Mouse (Mus musculus) brain, embryonic 14.5 days (tissue): ENCODE data around the gene Hnrnpm. TPM values are rescaled to one million over a fixed set of nuclear protein-coding genes. Genes with fewer than 3 reads are reported as not detected.
A peak's percentile ranks its signal among the peaks of the same experiment; 100 is the strongest.
"Not testable (repeated sequence)": the region's sequence is repeated elsewhere in the genome, so short reads cannot be mapped to it uniquely, and the experiment has no call there.

Experiments
- DNase-seq: peaks from one replicate; pipeline ENCODE4 v3.0.0-alpha.2; 2011; ENCODE audit warnings: low read depth
- CTCF ChIP-seq: fragments of 200-500 bp; IDR thresholded peaks from 2 replicates; pipeline ENCODE4 v1.5.1; 2012; ENCODE audit warnings: inconsistent platforms, mild to moderate bottlenecking, moderate library complexity, borderline replicate concordance; ENCODE audit not compliant: insufficient read depth, insufficient read length; ENCODE audit errors: extremely low read depth
- POLR2A ChIP-seq: fragments of 200-500 bp; IDR thresholded peaks from 2 replicates; pipeline ENCODE4 v1.6.1; 2012; ENCODE audit warnings: mild to moderate bottlenecking, inconsistent platforms, borderline replicate concordance; ENCODE audit not compliant: poor library complexity, insufficient read depth, insufficient read length, severe bottlenecking; ENCODE audit errors: extremely low read depth
- polyA plus RNA-seq: library from polyadenylated mRNA; depleted of rRNA; stranded (reverse); fragments of >200 nt; gene quantifications from 2 replicates; pipeline ENCODE4 v1.2.3, GENCODE M21; 2012; rRNA removed

Gene Hnrnpm
- polyA plus RNA-seq, 1 experiment = 243 TPM

DNA sequence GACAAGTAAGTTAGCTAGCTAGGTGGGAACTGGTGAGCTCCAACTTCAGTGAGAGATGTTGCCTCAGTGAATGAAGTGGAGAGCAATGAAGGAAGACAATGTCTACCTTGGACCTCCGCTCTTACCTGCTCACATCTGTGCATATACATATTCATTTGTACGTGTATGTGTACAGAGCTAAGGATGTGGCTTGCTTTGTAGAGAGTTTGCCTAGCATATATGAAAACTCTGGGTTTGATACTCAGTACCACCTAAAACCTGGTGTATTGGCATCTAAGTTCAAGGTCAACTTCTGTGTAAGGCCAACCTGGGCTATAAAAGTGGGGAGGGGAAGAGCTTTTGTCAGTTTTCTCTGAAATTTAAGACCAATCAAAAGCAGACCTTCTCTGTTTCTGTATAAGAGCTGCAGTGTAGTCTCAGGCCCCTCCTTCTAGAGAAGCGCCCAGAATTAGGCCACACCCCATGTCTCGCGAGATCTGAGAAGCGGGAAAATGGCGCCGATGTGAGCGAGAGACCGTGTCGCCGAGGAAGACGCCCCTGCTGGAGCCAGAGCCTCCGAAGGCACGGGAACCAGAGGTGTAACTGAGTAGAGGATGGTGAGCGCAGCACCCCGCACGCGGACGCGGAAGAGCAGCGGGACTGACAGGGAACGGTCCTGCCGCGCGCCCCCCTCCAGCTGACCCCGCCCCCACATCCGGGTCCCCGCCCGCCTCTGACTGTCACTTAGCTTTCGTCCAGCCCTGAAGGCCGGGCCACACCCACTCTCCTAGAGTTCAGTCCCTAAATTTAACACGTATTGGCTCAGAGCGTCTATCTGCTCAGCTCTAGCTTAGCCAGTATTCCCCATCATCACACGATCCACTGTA, 57.8 kb downstream of the Hnrnpm start, which contains the start of gene Zfp414:
TSS of gene Zfp414 (plus strand) at position 470 of the 866 bp plus-strand sequence.
- no peak; the same call in 1 of the 2 replicates for TF ChIP-seq CTCF
- peak; percentile 67; the same call in 1 of the 2 replicates for TF ChIP-seq POLR2A
- DNase-seq = peak; percentile 97

DNA sequence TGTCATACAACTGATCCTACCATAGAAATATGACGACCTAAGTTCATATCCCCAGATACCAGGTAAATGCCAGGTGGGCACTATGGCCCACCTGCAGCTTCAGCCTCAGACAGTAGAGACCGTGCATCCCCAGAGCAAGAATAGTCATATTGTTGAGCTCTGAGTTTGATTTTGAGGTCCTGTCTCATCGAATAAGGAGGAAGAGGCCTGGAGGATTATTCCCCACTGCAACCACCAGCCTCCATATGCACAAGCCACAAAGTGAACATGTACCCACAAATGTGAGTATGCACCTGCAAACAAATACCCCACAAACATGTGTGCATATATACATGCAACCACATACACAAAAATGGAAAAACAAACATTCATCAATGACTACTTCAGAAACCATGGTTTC, 59.4 kb downstream of the Hnrnpm start:
- TF ChIP-seq POLR2A (no peak), CTCF (no peak)
- no peak for DNase-seq

DNA sequence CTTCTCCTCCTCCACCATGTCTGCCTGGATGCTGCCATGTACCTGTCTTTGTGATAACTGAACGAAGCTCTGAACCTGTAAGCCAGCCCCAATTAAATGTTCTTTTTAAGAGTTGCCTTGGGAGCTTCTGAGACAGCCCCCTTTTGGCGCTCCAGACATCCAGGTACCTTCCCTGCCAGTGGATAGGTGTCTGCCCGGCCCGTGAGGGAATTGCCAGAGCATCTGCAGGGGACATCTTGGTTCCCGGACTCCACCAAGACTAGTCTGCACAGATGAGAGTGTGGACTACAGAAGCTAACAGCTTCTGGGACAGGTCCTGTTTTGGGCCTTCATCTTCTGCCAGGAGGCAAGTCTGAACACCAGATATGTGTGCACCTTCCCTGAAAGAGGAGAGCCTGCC, 72.9 kb downstream of the Hnrnpm start:
- not testable (repeated sequence) for DNase-seq

DNA sequence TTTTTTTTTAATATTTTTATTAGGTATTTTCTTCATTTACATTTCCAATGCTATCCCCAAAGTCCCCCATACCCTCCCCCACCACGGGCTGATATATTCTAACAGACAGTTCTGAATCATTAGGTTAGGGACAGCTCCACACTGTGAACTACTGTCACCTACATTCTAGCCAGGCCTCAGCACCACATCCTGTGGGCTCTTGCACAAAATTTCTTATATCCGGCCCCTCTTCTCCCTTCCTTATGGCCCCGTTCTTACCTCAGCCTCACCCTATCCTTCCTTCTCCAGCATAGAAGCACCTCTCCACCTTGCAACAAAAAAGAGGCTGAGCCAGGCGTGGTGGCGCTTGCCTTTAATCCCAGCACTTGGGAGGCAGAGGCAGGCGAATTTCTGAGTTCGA, 76.1 kb downstream of the Hnrnpm start:
- DNase-seq = no peak

DNA sequence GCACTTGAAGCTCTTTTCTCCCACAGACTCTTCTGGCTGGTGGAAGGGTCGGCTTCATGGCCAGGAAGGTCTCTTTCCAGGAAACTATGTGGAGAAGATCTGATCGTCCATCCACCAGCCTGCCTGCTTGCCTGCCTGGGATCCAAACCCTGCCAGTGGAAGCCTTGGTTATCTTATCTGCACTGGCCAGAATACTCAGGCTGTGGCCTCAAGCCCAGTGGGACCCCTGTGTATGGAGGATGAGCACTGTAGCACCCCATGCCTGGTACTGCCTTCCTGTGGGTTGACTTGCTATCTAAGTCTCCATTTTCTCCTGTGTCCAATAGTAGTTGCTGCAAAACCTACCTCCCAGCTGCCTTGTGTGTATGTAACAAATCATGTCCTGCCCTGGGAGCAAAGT, 79.4 kb downstream of the Hnrnpm start:
- no peak for DNase-seq
- no peak for TF ChIP-seq POLR2A
- no peak for TF ChIP-seq CTCF

More for the DNA sequence above, 76.1 kb downstream of the Hnrnpm start:
- TF ChIP-seq CTCF (no peak), POLR2A (no peak)

DNA sequence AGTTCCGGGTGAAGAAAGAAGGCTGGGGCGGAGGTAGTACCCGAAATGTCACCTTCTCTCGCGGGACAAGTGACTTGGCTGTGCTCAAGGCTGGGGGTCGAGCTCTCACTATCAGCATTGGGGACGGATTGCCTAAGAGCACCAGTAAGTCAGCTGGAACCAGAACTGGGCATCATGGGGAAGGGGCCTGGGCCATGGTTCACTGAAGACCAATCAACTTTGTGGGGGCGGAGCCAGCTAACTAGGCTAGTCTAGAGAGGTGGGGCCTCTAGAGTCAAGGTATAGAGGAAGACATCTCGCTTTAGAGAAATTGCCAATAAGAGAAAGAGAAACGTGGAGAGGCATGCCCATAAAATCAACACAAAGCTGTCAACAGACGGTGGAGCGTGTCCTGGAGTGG, 84.7 kb downstream of the Hnrnpm start:
- DNase-seq = no peak

DNA sequence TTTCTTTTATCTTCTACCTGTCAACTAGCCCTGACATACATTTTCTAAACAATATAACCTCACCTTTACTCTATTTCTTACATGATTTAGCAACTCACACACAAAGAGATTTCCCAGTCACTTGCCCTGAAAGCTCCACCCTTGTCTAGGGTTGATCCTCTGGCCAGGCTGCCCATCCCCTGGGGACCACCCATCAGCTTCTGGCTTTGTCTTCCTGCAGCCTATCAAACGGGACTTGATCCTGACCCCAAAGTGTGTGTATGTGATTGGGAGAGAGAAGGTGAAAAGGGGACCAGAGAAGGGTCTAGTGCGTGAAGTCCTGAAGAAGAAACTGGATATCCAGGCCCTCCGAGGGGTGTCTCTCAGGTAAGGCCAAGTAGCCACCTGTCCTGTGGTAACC, 85.8 kb downstream of the Hnrnpm start:
- no peak for DNase-seq
- TF ChIP-seq POLR2A = no peak
- TF ChIP-seq CTCF = no peak

More for the DNA sequence above, 84.7 kb downstream of the Hnrnpm start:
- TF ChIP-seq POLR2A = no peak
- no peak for TF ChIP-seq CTCF

DNA sequence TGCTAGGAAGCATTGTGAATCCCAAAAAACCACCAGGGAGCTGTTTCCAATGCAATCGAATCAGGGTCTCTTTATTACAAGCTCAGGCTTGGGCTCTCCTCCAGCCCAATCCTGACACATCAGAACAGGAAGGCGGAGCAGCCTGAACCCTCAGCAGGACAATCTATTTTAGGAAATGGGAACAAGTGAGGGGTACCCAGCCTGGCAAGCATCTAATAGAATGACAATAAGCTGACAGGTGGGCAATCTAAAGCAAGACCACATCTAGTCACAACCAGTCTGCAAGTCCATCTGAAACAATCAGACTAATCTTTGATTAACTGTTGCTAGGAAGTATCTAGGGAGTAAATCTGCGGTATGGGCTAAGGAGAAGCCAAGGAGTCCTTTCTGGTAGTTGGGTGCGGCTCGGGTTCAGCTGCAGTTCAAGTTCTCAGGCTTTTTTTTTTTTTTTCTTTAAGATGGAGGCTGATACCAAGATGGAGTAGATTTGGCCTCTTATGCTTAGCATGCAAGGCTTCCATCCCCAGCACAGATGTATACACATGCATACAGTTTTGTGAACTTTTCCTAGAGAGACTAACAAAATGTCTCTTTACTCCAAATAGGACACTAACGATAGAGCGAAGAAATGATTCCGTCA, 86.7 kb downstream of the Hnrnpm start:
- no peak for DNase-seq
- no peak for TF ChIP-seq POLR2A
- no peak for TF ChIP-seq CTCF

DNA sequence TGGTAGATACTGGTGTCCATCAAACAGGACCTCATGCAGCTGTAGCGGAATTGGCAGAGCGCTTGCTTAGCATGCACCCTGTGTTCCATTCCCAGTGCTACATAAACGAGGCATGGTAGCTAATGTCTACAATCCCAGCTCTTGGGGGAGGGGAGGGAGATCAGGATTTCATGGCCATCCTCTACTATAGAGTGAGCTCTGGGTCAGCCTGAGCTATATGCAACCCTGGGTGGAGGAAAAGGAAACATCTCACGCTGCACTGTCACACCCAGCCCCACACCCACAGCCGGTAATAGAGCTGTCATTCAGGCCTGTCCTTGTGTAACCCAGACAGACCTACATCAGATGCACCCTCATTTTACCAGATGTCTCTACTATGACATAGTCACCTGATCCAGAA, 88.2 kb downstream of the Hnrnpm start:
- DNase-seq = no peak
- TF ChIP-seq POLR2A = no peak

DNA sequence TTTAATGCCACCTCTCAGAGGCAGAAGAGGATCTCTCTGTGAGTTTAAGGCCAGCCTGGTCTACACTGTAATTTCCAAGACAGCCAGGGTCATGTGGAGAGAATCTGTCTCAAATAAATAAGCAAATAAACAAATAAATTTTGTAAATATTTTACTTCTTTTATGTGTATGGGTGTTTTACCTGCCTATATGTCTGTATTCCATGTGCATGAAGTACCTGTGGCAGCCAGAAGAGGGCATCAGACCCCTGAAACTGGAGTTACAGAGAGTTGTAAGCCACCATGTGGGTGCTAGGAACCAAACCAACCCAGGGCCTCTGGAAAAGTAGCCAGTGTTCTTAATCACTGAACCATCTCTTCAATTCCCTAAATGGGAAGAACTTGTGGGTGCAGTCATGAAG, 89.4 kb downstream of the Hnrnpm start:
- TF ChIP-seq POLR2A (no peak), CTCF (peak; percentile 14; the same call in 1 of the 2 replicates)
- no peak for DNase-seq

Other genes starting within 250 kb of the Hnrnpm start
- 107 and 121 TPM in 2 replicates for gene Adamts10, start 162.7 kb downstream of the Hnrnpm start, polyA plus RNA-seq
- 0.98 and 1.6 TPM in 2 replicates for gene Myo1f, start 131.2 kb downstream of the Hnrnpm start, polyA plus RNA-seq
- gene Zfp414, start 57.8 kb downstream of the Hnrnpm start, polyA plus RNA-seq = 120 and 156 TPM in 2 replicates
- 0.76 and 0.82 TPM in 2 replicates for gene Pram1, start 48.8 kb downstream of the Hnrnpm start, polyA plus RNA-seq
- gene March2, start 31.8 kb upstream of the Hnrnpm start, polyA plus RNA-seq = 59.3 and 65.7 TPM in 2 replicates
- gene Rab11b, start 73.7 kb upstream of the Hnrnpm start, polyA plus RNA-seq = 633 and 642 TPM in 2 replicates
- 9.8 and 10.6 TPM in 2 replicates for gene Angptl4, start 95.0 kb upstream of the Hnrnpm start, polyA plus RNA-seq
- 50.7 and 61.9 TPM in 2 replicates for gene Kank3, start 123.7 kb upstream of the Hnrnpm start, polyA plus RNA-seq
- gene Rps28, start 137.7 kb upstream of the Hnrnpm start, polyA plus RNA-seq = 1,048 and 1,174 TPM in 2 replicates
- gene Ndufa7, start 137.7 kb upstream of the Hnrnpm start, polyA plus RNA-seq = 327 and 425 TPM in 2 replicates
- gene Cd320, start 156.2 kb upstream of the Hnrnpm start, polyA plus RNA-seq = 41.6 and 49.6 TPM in 2 replicates
- not detected in 2 replicates for gene Gm7029, start 187.0 kb upstream of the Hnrnpm start, polyA plus RNA-seq
- gene Kifc1, start 203.8 kb upstream of the Hnrnpm start, polyA plus RNA-seq = 18.5 and 32.3 TPM in 2 replicates
- gene Platr17, start 218.3 kb upstream of the Hnrnpm start, polyA plus RNA-seq = 0.30 and 0.38 TPM in 2 replicates
- 43.8 and 52.6 TPM in 2 replicates for gene Daxx, start 222.6 kb upstream of the Hnrnpm start, polyA plus RNA-seq
- gene Tapbp, start 229.0 kb upstream of the Hnrnpm start, polyA plus RNA-seq = 17.4 and 22.8 TPM in 2 replicates
- gene Zbtb22, start 229.0 kb upstream of the Hnrnpm start, polyA plus RNA-seq = 35.8 and 43.6 TPM in 2 replicates
- 184 and 285 TPM in 2 replicates for gene Rgl2, start 242.7 kb upstream of the Hnrnpm start, polyA plus RNA-seq